Mouse (Mus musculus): ENCODE results near the gene Adamts4. TPM values are rescaled to one million over a fixed set of nuclear protein-coding genes. Genes with fewer than 3 reads are reported as not detected.

Adamts4 gene
- polyA plus RNA-seq, 1 experiment from 2014 or later: 11.7 TPM

Other genes starting within 250 kb of the Adamts4 start
- 0.81 and 0.92 TPM in 2 replicates for gene Fcgr4, start 231.5 kb upstream of the Adamts4 start, polyA plus RNA-seq (2014; fragmentation: Nextera tagmentation; extraction: Ambion mirVana)
- gene Fcgr3, start 185.5 kb upstream of the Adamts4 start, polyA plus RNA-seq (2014; fragmentation: Nextera tagmentation; extraction: Ambion mirVana): 20.5 and 25.0 TPM in 2 replicates
- gene Cfap126, start 136.5 kb upstream of the Adamts4 start, polyA plus RNA-seq (2014; fragmentation: Nextera tagmentation; extraction: Ambion mirVana): 4.4 and 12.3 TPM in 2 replicates
- 276 and 291 TPM in 2 replicates for gene Sdhc, start 99.8 kb upstream of the Adamts4 start, polyA plus RNA-seq (2014; fragmentation: Nextera tagmentation; extraction: Ambion mirVana)
- gene Mpz, start 99.7 kb upstream of the Adamts4 start, polyA plus RNA-seq (2014; fragmentation: Nextera tagmentation; extraction: Ambion mirVana): 9.6 and 11.2 TPM in 2 replicates
- gene Pcp4l1, start 54.2 kb upstream of the Adamts4 start, polyA plus RNA-seq (2014; fragmentation: Nextera tagmentation; extraction: Ambion mirVana): 11.3 and 14.7 TPM in 2 replicates
- gene Nr1i3, start 36.5 kb upstream of the Adamts4 start, polyA plus RNA-seq (2014; fragmentation: Nextera tagmentation; extraction: Ambion mirVana): 0.15 and 0.17 TPM in 2 replicates
- 25.4 and 28.7 TPM in 2 replicates for gene Tomm40l, start 27.9 kb upstream of the Adamts4 start, polyA plus RNA-seq (2014; fragmentation: Nextera tagmentation; extraction: Ambion mirVana)
- gene Apoa2, start 25.4 kb upstream of the Adamts4 start, polyA plus RNA-seq (2014; fragmentation: Nextera tagmentation; extraction: Ambion mirVana): 1.9 TPM in 2 replicates
- 92.7 and 100 TPM in 2 replicates for gene Fcer1g, start 16.1 kb upstream of the Adamts4 start, polyA plus RNA-seq (2014; fragmentation: Nextera tagmentation; extraction: Ambion mirVana)
- gene Ndufs2, start 967 bp downstream of the Adamts4 start, polyA plus RNA-seq (2014; fragmentation: Nextera tagmentation; extraction: Ambion mirVana): 233 and 246 TPM in 2 replicates
- 60.2 and 64.0 TPM in 2 replicates for gene B4galt3, start 19.9 kb downstream of the Adamts4 start, polyA plus RNA-seq (2014; fragmentation: Nextera tagmentation; extraction: Ambion mirVana)
- 44.3 and 53.0 TPM in 2 replicates for gene Ppox, start 30.8 kb downstream of the Adamts4 start, polyA plus RNA-seq (2014; fragmentation: Nextera tagmentation; extraction: Ambion mirVana)
- 64.2 and 74.3 TPM in 2 replicates for gene Usp21, start 37.6 kb downstream of the Adamts4 start, polyA plus RNA-seq (2014; fragmentation: Nextera tagmentation; extraction: Ambion mirVana)
- gene Ufc1, start 44.6 kb downstream of the Adamts4 start, polyA plus RNA-seq (2014; fragmentation: Nextera tagmentation; extraction: Ambion mirVana): 110 and 117 TPM in 2 replicates
- 46.0 and 52.1 TPM in 2 replicates for gene Dedd, start 78.7 kb downstream of the Adamts4 start, polyA plus RNA-seq (2014; fragmentation: Nextera tagmentation; extraction: Ambion mirVana)
- gene Nit1, start 95.2 kb downstream of the Adamts4 start, polyA plus RNA-seq (2014; fragmentation: Nextera tagmentation; extraction: Ambion mirVana): 28.8 and 29.7 TPM in 2 replicates
- gene Pfdn2, start 95.2 kb downstream of the Adamts4 start, polyA plus RNA-seq (2014; fragmentation: Nextera tagmentation; extraction: Ambion mirVana): 49.1 and 49.5 TPM in 2 replicates
- 2.2 and 3.0 TPM in 2 replicates for gene Klhdc9, start 110.4 kb downstream of the Adamts4 start, polyA plus RNA-seq (2014; fragmentation: Nextera tagmentation; extraction: Ambion mirVana)
- 7.7 and 10.7 TPM in 2 replicates for gene Nectin4, start 119.7 kb downstream of the Adamts4 start, polyA plus RNA-seq (2014; fragmentation: Nextera tagmentation; extraction: Ambion mirVana)
- gene Arhgap30, start 138.5 kb downstream of the Adamts4 start, polyA plus RNA-seq (2014; fragmentation: Nextera tagmentation; extraction: Ambion mirVana): 1.9 and 2.0 TPM in 2 replicates
- 68.9 and 84.9 TPM in 2 replicates for gene Usf1, start 160.9 kb downstream of the Adamts4 start, polyA plus RNA-seq (2014; fragmentation: Nextera tagmentation; extraction: Ambion mirVana)
- 2.0 and 3.6 TPM in 2 replicates for gene Tstd1, start 168.5 kb downstream of the Adamts4 start, polyA plus RNA-seq (2014; fragmentation: Nextera tagmentation; extraction: Ambion mirVana)
- 27.0 and 29.5 TPM in 2 replicates for gene F11r, start 187.1 kb downstream of the Adamts4 start, polyA plus RNA-seq (2014; fragmentation: Nextera tagmentation; extraction: Ambion mirVana)